Mouse (Mus musculus): ENCODE results near the gene Slc39a2.

Gene Slc39a2

DNA sequence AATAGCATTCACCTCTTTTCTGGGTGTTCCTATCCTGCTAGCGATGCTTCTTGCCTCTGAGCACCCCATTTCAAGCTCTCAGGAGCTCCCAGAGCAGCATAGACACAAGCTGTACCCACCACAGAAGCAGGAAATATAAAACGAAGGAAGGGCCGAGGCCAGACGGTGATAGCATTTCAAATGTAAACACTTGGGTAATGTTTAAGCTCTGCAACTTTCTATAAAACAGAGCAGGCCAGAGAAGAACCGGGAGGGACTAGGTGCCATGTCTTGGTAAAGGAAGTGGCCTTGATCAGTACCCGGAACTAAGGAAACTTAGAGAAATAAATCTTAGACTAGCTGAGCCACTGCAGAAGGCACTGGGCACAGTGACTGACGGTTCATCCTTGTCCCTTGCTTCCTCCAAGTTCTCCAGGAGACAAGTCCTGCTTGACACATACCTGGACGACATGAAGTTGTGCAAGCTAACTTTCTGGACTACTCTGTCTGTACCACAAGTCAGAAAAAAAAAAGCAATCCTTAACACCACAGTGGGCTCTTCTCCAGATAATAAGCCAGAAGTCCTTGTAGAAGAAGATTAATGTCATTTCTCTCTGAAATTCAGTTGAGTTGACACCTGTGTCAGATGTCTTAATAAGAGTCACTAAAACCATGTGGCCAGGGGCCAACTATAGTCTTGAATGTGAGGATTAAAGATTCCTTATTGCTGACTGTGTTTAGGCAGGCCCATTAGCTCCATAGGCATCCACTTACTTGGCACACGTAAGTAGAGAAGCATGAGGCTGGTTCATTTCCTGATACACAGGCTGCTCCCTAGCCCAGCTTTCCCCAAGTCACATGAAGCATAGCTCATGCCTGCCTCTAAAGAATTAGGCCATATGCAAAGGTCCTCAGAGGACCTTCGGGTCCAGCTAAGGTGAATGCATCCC lies 39.7 kb downstream of the Slc39a2 start:
- no peak for DNase-seq (ENCODE audit: low spot score)

DNA sequence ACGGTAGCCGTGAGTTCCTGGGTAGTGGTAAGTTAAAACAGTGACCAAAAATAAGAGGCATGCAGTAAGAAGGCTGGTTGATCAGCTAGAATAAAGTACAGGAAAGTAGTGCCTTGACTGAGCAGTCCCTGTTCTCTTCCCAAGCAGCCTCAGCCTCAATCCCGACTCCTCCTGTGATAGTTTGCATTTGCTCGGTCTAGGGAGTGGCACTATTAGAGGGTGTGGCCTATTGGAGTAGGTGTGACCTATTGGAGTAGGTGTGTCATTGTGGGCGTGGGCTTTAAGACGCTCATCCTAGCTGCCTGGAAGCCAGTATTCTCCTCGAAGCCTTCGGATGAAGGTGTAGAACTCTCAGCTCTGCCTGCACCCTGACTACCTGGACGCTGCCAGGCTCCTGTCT lies 46.3 kb downstream of the Slc39a2 start:
- no peak for DNase-seq (ENCODE audit: low spot score)

DNA sequence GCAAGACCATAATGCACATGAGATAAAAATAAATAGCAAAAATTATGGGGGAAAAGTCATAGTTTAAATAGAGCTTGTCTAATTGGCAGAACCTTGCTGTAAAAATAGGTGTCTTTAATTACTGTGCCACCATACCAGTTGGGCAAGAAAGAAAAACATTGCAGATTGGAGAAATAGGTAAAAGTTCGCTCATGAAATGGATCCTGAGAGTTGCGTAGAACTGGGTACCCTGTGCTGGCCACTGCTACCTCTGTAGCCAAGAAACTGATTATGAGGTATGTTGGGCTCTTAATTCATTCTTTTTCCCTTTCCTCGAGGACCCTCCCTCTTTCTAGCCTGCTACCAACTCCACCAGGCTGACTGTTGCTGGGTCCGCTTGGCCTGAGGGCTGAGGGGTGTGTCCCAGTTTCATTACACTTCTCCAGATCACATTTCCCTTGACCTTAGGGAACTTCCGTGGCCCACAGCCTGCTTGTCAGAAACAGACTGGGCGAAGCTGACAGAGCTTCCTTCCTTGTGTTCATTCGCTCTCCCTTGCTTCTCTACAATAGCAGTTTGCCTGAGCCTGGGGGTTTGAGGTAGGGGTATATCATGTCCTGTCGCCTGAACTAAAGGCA lies 48.4 kb downstream of the Slc39a2 start:
- DNase-seq (ENCODE audit: low spot score) = no peak

DNA sequence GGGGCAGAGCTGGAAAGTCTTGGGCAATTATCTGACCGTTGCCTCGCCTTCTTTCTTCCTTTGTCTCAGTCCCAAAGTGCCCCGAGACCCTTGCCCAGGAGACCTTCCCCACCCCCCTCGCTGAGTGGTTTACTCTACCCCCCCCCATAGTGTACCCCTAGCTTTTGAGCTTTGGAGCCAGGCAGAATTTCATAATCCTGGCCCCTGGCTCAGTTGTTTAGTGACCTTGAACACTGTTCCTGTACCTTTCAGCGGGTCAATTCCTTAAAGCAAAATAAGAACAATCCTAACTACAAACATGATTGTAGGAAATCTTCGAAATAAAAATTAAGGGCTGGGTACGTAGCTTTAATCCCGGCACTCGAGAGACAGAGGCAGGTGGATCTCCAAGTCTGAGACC lies 48.9 kb downstream of the Slc39a2 start:
- no peak for DNase-seq (ENCODE audit: low spot score)

DNA sequence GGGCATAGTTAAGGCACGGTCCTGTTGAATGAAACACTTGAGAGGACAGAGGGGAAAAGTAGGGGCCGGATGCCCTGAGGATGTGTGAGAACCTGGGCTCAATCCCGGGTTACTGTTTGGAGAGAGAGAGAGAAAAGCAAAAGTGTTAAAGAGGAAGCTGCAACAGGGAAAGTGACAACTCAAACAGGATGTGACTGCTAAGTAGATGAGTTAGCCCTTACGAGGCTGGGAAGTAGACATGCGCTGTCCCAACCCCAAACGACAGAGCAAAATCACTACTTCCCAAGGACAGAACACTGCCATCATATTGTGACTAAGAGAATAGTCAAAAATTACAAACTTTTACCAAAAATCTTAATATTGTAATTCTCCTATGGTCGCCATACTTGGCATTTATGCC lies 49.5 kb downstream of the Slc39a2 start:
- no peak for DNase-seq (ENCODE audit: low spot score)

DNA sequence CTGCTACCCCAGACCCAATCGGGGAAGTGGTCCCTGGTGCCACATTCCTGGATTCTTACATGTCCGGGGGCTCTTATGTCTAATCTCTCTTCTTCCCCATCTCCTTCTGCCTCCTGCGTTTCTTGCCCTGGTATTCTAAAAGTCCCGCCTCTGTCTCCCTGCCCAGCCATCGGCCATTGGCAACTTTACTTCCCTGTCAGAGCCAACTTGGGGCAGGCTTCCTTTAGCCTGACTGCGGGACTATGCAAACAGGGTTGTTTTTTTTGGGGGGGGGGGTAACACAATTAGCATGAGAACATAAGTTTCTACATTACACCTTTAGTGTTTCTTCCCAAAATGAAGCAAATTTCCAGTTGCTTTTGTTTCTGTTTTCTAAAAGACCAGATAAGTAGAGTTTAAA lies 50.6 kb downstream of the Slc39a2 start:
- DNase-seq (ENCODE audit: low spot score) = no peak

All from testis, postnatal 14 days (tissue).